Mouse (Mus musculus) retina, embryonic 14.5 days (tissue): Measurements from ENCODE around the gene Rhoj.
A peak's percentile ranks its signal among the peaks of the same experiment; 100 is the strongest.
"Not testable (repeated sequence)": the region's sequence is repeated elsewhere in the genome, so short reads cannot be mapped to it uniquely, and the experiment has no call there.

Experiments used
- DNase-seq: peaks from one replicate; pipeline ENCODE4 v3.0.0-alpha.2; 2015; ENCODE audit warnings: low spot score

The Rhoj gene

GRCm38 (mm10) chr12:75307961-75308951 lies at the start of gene Rhoj:
Gene Rhoj, plus strand, starts transcription at chr12:75308322.
- DNase-seq, result peak; percentile 74

DNA sequence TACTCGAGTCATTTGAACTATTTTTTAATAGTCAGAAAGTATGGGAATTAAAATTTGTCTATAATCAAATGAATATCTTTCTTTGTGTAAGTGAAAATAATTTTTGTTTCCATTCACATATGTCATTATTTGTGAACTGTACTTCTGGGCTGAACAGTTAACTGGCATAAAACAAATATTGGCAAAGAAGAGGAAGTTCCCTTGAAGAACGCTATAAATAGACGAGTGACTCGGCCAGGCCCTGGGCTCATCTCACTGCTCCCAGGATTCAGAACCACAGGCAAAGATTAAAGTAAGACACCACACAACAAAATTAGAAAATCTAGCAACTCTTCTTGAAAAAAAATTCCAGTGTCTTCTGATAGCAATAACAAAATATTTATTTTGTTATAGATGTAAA lies 36.4 kb upstream of the Rhoj start:
- DNase-seq, result no peak

- no peak for DNase-seq
Measured at GRCm38 (mm10) chr12:75275730-75276129, 32.4 kb upstream of the Rhoj start.

GRCm38 (mm10) chr12:75277425-75277824 lies 30.7 kb upstream of the Rhoj start:
- no peak for DNase-seq

GRCm38 (mm10) chr12:75280502-75280901 lies 27.6 kb upstream of the Rhoj start:
- no peak for DNase-seq

DNA sequence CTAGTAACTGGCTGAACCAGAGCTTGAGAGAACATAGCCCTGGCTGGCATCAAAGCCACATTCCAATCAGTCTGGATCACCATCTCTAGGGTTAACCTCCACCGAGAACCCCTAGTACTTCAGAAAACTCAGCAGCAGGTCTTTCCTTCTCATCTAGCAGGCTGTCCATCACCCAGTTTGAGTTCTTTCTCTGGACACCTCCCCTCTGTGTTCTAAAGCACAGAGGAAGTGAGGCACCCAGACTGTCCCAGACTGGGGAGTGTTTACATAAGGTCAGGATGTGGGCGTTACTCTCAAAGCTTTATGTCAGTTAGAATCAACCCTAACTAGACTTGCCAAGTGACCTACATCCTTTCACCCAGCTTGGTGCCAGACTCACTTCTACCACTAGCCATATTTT lies 24.9 kb upstream of the Rhoj start:
- peak; percentile 32 for DNase-seq

GRCm38 (mm10) chr12:75286166-75286565 lies 22.0 kb upstream of the Rhoj start:
- no peak for DNase-seq

DNA sequence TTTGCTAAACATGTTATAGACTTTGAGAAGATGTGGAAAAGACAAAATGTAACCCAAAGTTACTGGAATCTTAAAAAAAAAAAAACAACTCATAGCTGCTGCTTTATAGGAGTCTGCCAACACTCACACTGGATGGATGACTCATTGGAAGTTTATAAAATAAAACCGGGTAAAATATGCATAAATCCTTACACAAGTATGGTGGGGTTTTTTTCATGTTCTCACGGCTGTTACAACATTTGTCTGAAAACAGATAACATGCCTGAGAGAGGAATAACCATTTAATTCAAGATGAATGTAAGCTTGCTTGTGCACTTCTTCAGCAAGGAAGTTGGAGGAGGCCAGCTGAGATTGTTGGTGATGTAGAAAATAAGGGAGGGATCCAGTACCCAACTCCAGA lies 17.6 kb upstream of the Rhoj start:
- no peak for DNase-seq

DNA sequence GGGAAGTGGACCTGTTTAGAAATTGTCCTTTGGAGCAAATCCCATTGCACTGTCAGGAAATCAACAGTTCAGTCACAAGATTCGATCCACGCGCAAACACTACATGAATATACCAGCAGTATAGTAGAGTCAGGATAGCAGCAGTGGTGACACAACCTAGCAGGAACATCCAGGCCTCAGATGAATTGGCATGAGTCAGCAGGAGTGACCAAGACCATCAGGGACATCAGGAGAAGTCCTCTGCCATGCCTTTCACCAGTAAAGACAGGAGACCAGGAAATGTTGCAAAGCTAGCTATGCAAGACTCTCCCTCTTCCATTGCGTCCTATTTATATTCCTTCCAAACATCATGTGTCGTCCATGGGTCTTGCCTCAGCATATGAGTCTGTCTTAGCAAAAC lies 16.6 kb upstream of the Rhoj start:
- no peak for DNase-seq

DNA sequence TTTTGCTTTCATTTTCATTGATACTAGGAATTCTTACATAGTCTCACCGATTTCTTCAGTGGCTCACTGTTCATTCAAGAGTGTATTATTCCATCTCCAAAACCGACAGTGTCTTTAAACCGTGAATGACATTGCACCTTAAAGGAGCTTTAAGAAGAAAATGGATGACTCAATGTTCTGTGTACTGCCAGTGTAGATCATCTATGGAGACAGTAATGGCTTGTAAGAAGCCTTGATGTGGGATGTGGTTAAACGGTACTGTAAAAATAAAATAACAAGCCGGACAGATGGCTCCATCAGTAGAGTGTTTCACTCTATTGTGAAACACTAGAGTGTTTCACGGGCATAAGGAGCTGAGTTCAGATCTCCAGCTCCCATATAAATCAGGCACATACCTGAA lies 15.2 kb upstream of the Rhoj start:
- no peak for DNase-seq

DNA sequence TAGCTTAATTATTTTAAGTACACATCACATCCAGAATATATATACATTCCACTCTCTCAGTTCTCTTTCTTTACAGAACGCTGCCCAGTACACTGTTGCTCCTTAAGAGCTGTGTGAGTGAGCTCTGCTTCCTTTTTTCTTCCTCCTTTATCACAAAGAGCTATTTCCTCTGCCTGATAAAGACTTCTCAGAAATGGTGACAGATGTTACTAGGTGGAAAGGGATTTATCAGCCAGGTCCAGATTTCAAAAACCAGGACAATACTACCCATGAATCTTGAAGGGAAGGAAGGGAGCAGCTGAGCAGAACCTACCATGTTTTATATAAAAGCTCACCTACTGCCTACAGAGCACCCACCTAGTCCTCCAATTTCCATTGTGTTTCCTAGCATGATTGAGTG lies 8.3 kb upstream of the Rhoj start:
- DNase-seq, result no peak

- no peak for DNase-seq
Measured at GRCm38 (mm10) chr12:75304132-75304531, 4.0 kb upstream of the Rhoj start.

- peak; percentile 19 for DNase-seq
Measured at GRCm38 (mm10) chr12:75309756-75310155, 1.6 kb downstream of the Rhoj start.

DNA sequence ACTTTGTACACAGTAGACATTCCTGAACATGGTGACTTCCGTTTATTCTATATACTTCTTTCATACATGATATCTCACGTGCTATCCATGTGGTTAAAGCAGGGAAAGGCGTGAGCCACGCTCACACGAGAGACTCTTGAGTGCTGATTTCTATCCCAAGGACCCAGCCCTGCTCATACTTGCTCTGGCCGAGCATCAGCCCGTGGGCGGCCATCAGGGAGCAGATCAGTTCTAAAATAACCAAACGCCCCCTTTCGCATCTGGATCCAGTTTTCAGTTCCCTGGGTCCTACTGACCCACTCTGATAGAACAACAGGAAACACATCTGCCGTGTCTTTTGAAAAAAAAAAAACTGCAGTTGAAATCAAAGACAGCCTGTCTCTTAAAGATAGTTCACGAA lies 2.6 kb downstream of the Rhoj start:
- no peak for DNase-seq

DNA sequence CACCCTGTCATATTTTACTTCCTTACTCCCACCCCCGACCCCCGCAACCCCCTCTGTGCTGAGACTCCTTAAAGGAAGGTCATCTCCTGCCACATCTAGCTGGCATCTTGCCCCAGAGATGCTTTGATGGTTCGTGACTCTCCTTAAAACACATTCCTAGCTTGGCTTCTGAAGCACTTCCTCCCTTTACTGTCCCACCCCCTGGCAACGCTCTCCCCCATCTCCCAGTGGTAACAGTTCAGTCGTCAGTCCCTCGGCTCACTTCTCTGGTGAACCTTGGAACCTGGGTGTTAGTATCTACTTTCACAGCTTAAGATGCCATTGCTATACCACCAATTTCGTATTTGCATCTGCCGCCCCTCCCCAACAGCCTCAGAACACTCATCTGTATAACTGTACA lies 3.8 kb downstream of the Rhoj start:
- DNase-seq, result no peak

- DNase-seq, result no peak
Measured at GRCm38 (mm10) chr12:75313992-75314391, 5.9 kb downstream of the Rhoj start.

DNA sequence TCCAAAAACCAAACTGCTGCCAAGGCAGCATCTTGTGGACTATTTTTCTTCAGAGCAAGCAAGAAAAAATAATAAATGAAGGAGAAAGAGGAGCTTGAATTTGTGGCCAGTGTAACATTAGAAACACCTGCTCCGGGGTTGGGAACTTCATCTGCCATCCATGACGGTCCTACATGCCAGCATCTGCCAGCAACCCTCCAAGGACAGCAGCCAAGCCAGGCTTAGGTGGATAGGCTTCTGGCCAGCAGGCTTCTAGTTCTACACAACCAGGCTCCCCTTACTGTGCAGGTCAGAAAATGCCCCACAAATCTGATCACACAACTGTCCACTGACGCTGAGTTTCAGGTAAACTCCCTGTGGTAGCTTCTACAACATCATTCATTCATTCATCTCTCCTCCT lies 7.7 kb downstream of the Rhoj start:
- no peak for DNase-seq

GRCm38 (mm10) chr12:75320441-75320925 lies 12.4 kb downstream of the Rhoj start:
- no peak for DNase-seq

DNA sequence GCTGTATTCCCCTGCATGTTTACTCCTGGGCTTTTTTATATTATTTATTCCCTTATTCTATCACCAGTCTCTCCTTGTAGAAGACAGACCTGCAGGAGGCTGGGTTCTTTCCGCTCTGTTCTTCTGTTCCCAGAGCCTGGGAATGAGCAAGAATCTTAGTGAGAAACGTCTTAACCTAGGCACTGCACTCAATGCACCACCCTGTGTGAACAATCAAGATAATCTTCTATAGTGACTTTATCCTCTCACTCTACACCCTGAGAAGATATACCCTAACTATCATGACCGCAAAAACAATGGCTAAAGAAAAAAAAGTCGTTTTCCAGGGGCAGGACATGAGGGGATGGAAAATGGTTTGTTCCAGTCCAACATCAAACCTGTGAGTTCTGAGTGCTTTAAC lies 13.1 kb downstream of the Rhoj start:
- no peak for DNase-seq

GRCm38 (mm10) chr12:75329188-75329587 lies 21.1 kb downstream of the Rhoj start:
- DNase-seq, result no peak

GRCm38 (mm10) chr12:75339894-75340293 lies 31.8 kb downstream of the Rhoj start:
- no peak for DNase-seq

DNA sequence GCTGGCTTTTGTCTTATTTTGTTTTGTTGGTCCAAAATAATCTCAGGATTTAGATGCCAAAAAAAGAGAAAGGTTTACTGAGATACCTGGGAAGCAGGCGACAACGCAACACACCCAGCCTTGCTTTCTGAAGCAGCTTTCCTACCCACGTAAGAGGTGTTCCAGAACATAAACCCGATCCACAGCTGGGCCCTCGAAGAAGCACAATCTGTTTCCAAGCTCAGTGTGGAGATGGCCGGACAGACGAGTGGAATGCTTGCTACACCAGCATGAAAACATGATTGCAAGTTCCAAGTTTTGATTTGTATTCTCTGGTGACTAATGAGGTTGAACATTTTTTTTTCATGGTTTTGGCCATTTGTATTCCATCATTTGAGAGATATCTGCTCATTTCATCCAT lies 32.2 kb downstream of the Rhoj start:
- DNase-seq, result no peak

DNA sequence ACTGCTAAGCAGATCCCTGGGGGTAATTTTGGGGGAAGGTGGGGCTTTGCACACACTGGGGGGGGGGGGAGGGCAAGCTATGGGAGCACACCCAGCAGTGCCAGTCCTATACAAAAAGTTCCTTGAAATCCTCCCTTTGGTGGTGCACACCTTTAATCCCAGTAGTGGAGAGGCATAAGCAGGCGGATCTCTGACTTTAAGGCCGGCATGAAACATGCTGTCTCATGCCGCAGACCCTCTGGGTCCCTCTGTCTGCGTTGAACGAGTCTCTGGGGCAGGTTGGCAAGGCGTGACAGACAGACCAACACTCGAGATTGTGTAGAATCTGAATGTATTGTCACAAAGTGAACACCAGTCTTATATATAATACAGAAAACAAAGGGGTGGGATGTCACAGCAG lies 40.4 kb downstream of the Rhoj start:
- no peak for DNase-seq

GRCm38 (mm10) chr12:75349537-75349936 lies 41.4 kb downstream of the Rhoj start:
- not testable (repeated sequence) for DNase-seq
